Mouse (Mus musculus) ES-E14 (cell line): ENCODE measurements around the gene Ttll5. TPM values are rescaled to one million over a fixed set of nuclear protein-coding genes. Genes with fewer than 3 reads are reported as not detected.

Experiments
- DNase-seq: peaks from one replicate; pipeline ENCODE4 v3.0.0-alpha.2; 2013; ENCODE audit warnings: low read depth, low spot score
- H3K27ac ChIP-seq: 2 replicates; pipeline ENCODE4 v1.5.1; 2012; ENCODE audit warnings: low read depth, mild to moderate bottlenecking, low read length, moderate library complexity, mixed read lengths; ENCODE audit not compliant: poor library complexity, insufficient read depth, severe bottlenecking
- H3K36me3 ChIP-seq: 2 replicates; pipeline ENCODE4 v1.6.1; 2012; ENCODE audit warnings: mild to moderate bottlenecking, low read length, moderate library complexity, mixed read lengths; ENCODE audit not compliant: control insufficient read depth, poor library complexity, insufficient read depth, severe bottlenecking
- H3K4me1 ChIP-seq, 2 experiments: fragments of 150-350 bp in 1 of 2; sonication (generic) in 1 of 2; 2 replicates each; pipeline ENCODE4 v1.6.1; 2012; ENCODE audit warnings: low read length in 2 of 2, mild to moderate bottlenecking in 1 of 2, mixed read lengths in 1 of 2; ENCODE audit not compliant: control insufficient read depth in 2 of 2, insufficient read depth in 2 of 2, poor library complexity in 1 of 2
- H3K4me3 ChIP-seq, 2 experiments: fragments of 150-350 bp in 1 of 2; sonication (generic) in 1 of 2; 2 replicates each; pipeline ENCODE4 v1.5.1; 2012; ENCODE audit warnings: low read length in 2 of 2, low read depth in 1 of 2, mild to moderate bottlenecking in 1 of 2, mixed read lengths in 1 of 2; ENCODE audit not compliant: insufficient read depth in 1 of 2, poor library complexity in 1 of 2, severe bottlenecking in 1 of 2
- H3K9ac ChIP-seq: 2 replicates; pipeline ENCODE4 v1.6.1; 2012; ENCODE audit warnings: low read depth, mild to moderate bottlenecking, low read length, mixed read lengths; ENCODE audit not compliant: poor library complexity, insufficient read depth, severe bottlenecking
- H3K9me3 ChIP-seq: fragments of 150-350 bp; sonication (generic); 2 replicates; pipeline ENCODE4 v1.6.1; 2012; ENCODE audit warnings: low read depth, mild to moderate bottlenecking, low read length; ENCODE audit not compliant: control insufficient read depth, insufficient read depth
- CHD2 ChIP-seq: IDR thresholded peaks from 2 replicates; pipeline ENCODE4 v1.6.1; 2014; ENCODE audit warnings: mild to moderate bottlenecking, low read depth, low read length, inconsistent platforms
- HCFC1 ChIP-seq: IDR thresholded peaks from 2 replicates; pipeline ENCODE4 v1.6.1; 2012; ENCODE audit warnings: low read length, inconsistent platforms, borderline replicate concordance; ENCODE audit not compliant: insufficient read depth
- MAFK ChIP-seq: IDR thresholded peaks from 2 replicates; pipeline ENCODE4 v1.6.1; 2014; ENCODE audit warnings: mild to moderate bottlenecking, low read depth, low read length, inconsistent platforms; ENCODE audit not compliant: insufficient read depth
- ZC3H11A ChIP-seq: IDR thresholded peaks from 2 replicates; pipeline ENCODE4 v1.6.1; 2012; ENCODE audit warnings: low read depth, mild to moderate bottlenecking, inconsistent platforms, low read length, borderline replicate concordance
- ZNF384 ChIP-seq: IDR thresholded peaks from 2 replicates; pipeline ENCODE4 v1.6.1; 2012; ENCODE audit warnings: low read depth, low read length, inconsistent platforms
- in situ Hi-C, 2 experiments: fragments of 600-800 bp; cut with MboI; formaldehyde crosslinking; loops; one replicate each; pipeline ENCODE4 v1.15.1; 2025; ENCODE audit warnings: low sequenced_read_pairs in 2 of 2, inconsistent platforms in 1 of 2; ENCODE audit not compliant: unreplicated experiment in 2 of 2
- total RNA-seq: library from RNA; depleted of rRNA; stranded (reverse); fragments of 300-350 nt; gene quantifications from 2 replicates; pipeline ENCODE4 v1.2.3, GENCODE M21; 2012

Ttll5 gene
- total RNA-seq, 1 experiment, result 18.6 TPM

GRCm38 (mm10) chr12:85784916-85785815, 39.3 kb upstream of the Ttll5 start:
- Histone ChIP-seq H3K9me3 (no peaks in the 10 kb centered on the region), H3K27ac (no peak overlapping the region), H3K4me3 (no peak overlapping the region), H3K9ac (no peak overlapping the region), H3K4me1 (no peaks in the 10 kb centered on the region), H3K36me3 (no peaks in the 10 kb centered on the region)
- in situ Hi-C loops, result no loop called here
- TF ChIP-seq ZNF384 (no peak), ZC3H11A (no peak), CHD2 (no peak), HCFC1 (no peak), MAFK (no peak)
- peak; percentile 34 for DNase-seq

GRCm38 (mm10) chr12:85792158-85792557, 32.3 kb upstream of the Ttll5 start:
- Histone ChIP-seq H3K9ac (no peak overlapping the region), H3K9me3 (no peaks in the 10 kb centered on the region), H3K36me3 (no peaks in the 10 kb centered on the region), H3K4me3 (no peak overlapping the region), H3K27ac (no peak overlapping the region), H3K4me1 (no peaks in the 10 kb centered on the region)
- in situ Hi-C loops, result no loop called here
- DNase-seq, result no peak
- TF ChIP-seq ZNF384 (no peak), ZC3H11A (no peak), CHD2 (no peak), HCFC1 (no peak), MAFK (no peak)

DNA sequence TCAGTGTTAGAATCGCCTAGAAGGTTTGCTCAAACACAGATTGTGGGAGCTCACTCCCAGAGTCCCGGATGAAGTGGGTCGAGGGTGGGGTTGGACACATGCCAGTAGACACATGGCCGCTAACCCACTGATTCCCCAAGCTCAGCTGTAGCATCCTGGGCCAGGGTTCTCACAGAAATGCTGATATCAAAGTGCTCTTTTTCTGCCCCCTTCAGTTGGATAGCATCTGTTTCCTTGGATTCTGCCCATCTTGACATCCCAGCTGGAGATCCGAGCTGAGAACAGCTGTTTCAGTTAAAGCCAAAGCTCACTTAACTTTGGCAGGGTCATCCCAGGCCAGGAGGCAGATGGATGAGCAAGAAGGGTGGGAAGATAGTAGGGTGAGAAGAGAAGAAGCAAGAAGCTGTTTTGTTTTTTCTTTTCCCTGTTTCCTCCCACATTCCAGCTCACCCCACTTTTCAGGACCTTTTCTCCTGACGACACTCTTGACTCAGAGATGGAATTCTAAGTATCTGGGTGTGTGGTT, 31.6 kb upstream of the Ttll5 start:
- Histone ChIP-seq H3K4me3 (no peak overlapping the region), H3K4me1 (no peaks in the 10 kb centered on the region), H3K9me3 (no peaks in the 10 kb centered on the region), H3K36me3 (no peaks in the 10 kb centered on the region), H3K9ac (no peak overlapping the region), H3K27ac (no peak overlapping the region)
- in situ Hi-C loops, result no loop called here
- DNase-seq, result no peak
- TF ChIP-seq MAFK (no peak), ZNF384 (no peak), HCFC1 (no peak), CHD2 (no peak)

GRCm38 (mm10) chr12:85794094-85794493, 30.4 kb upstream of the Ttll5 start:
- Histone ChIP-seq H3K9me3 (no peaks in the 10 kb centered on the region), H3K27ac (no peak overlapping the region), H3K4me3 (no peak overlapping the region), H3K36me3 (no peaks in the 10 kb centered on the region), H3K9ac (no peak overlapping the region), H3K4me1 (no peaks in the 10 kb centered on the region)
- in situ Hi-C loops, result no loop called here
- TF ChIP-seq ZNF384 (no peak), HCFC1 (no peak), MAFK (no peak), CHD2 (no peak), ZC3H11A (no peak)
- DNase-seq, result no peak
